Mouse (Mus musculus) limb, embryonic 15.5 days (tissue): ENCODE results near the gene Dhcr7. TPM values are rescaled to one million over a fixed set of nuclear protein-coding genes. Genes with fewer than 3 reads are reported as not detected.

ENCODE experiments used
- microRNA-seq: library from miRNA; unstranded; fragments of <30 nt; microRNA quantifications from one replicate; pipeline ENCODE4, GENCODE M21; 2016
- polyA plus RNA-seq: library from polyadenylated mRNA; unstranded; fragments of >200 nt; fragmentation: Nextera tagmentation; extraction: Ambion mirVana; gene quantifications from 2 replicates; pipeline ENCODE4 v1.2.1, GENCODE M21; 2015

Gene Dhcr7
- polyA plus RNA-seq, 1 experiment from 2014 or later, result 45.2 TPM

Small RNA genes lying within 50 kb of the gene (microRNA-seq; reads per million reads assigned to microRNA genes)
- gene Gm22064, result not detected

Other genes with a start within 250 kb of the Dhcr7 start
- gene Cars, start 223.1 kb upstream of the Dhcr7 start, polyA plus RNA-seq, result 61.9 and 69.5 TPM in 2 replicates
- 1.1 TPM in 2 replicates for gene Tnfrsf26, start 194.4 kb upstream of the Dhcr7 start, polyA plus RNA-seq
- gene Tnfrsf22, start 173.5 kb upstream of the Dhcr7 start, polyA plus RNA-seq, result 8.8 and 9.2 TPM in 2 replicates
- gene Tnfrsf23, start 137.3 kb upstream of the Dhcr7 start, polyA plus RNA-seq, result 5.0 and 7.3 TPM in 2 replicates
- 63.2 and 66.8 TPM in 2 replicates for gene Osbpl5, start 66.2 kb upstream of the Dhcr7 start, polyA plus RNA-seq
- gene Mrgprg, start 56.2 kb upstream of the Dhcr7 start, polyA plus RNA-seq, result not detected in 2 replicates
- 1.6 and 2.1 TPM in 2 replicates for gene Mrgpre, start 38.6 kb upstream of the Dhcr7 start, polyA plus RNA-seq
- gene Nadsyn1, start 296 bp upstream of the Dhcr7 start, polyA plus RNA-seq, result 6.6 and 6.7 TPM in 2 replicates
- not detected in 2 replicates for gene Gm498, start 43.7 kb downstream of the Dhcr7 start, polyA plus RNA-seq
- gene Shank2, start 178.8 kb downstream of the Dhcr7 start, polyA plus RNA-seq, result 0.17 and 0.19 TPM in 2 replicates